Mouse (Mus musculus): Measurements from ENCODE around the gene Igsf9.

Gene Igsf9

GRCm38 (mm10) chr1:172518013-172518412 is 36.4 kb downstream of the Igsf9 start:
- DNase-seq (ENCODE audit: low read depth), result peak; percentile 26

DNA sequence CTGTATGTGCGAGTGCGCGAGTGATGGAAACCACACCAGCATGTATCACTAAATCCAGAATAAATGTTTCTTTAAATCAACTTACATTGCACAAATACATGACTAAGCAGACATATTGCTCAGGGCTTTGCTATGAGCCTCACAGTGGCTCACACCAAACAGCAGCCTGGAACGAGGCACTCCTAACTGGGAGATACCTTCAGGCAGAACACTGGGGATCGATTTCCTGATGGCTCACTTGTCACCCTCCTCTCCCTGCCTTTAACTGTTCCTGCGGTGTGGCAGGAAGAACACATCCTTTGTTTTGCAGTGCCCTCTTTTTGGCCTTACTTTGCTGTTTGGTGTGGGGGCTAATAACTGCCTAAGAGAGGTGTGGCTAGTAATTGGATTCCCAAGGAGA is 38.1 kb downstream of the Igsf9 start:
- no peak for DNase-seq (ENCODE audit: low read depth)

- no peak for DNase-seq (ENCODE audit: low read depth)
Observed at GRCm38 (mm10) chr1:172520576-172521440, 39.2 kb downstream of the Igsf9 start, which contains the start of gene Cfap45. Gene Cfap45 (plus strand): TSS chr1:172520801.

- no peak for DNase-seq (ENCODE audit: low read depth)
Observed at GRCm38 (mm10) chr1:172522524-172522923, 40.9 kb downstream of the Igsf9 start.

DNA sequence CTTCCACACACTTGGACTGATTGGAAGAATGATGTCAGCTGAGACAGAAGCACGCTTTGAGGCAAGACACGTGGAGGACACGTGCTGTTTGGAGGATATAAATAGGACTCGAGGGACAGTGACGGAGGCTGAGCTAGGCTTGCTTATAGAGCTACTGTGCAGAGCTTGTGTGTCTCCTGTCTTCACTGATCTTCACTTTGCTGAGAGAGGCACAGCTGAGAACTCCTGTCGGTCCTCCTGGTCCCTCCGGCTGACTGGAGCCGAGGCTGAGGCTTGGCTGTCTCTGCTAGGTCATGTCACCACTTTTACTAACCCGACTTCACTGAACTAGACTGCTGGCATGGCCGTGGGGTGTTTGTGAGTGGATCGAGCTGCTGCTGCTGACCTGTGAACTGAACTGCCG is 42.1 kb downstream of the Igsf9 start:
- DNase-seq (ENCODE audit: low read depth), result no peak

DNA sequence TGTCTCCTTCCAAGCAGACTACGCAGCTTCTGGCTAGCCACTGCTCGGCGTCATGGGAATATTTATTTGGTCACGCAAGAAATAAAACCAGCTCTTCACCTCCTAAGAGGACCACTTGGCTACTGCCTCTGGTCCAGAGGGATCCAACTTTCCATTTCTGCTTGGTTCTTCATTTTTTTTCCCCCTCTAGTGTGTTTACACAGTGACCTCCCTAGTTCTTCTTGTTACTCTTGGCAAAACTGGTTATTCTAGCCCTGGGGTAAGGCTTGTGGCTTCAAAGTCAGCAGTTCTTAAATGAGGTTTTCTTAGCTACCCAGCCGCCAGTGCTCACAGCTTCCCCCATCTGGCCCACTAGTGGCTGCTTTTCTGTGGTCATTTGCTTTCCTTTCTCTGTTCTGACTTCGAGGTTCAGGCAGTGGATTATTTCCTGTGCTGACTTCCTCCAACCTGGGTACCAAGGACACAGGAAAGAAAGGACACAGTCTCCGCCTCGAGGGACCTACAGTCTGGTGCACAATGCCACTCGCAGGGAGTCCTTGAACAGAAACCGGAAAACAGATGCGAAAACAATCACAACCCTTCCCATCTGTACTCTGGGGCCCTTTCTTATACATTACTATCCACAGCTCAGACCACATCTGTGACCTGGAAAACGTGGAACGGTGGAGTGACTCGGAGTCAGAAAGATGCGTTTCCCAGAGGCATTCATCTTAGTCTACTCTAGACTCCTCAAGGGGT is 43.6 kb downstream of the Igsf9 start:
- DNase-seq (ENCODE audit: low read depth), result peak; percentile 99

DNA sequence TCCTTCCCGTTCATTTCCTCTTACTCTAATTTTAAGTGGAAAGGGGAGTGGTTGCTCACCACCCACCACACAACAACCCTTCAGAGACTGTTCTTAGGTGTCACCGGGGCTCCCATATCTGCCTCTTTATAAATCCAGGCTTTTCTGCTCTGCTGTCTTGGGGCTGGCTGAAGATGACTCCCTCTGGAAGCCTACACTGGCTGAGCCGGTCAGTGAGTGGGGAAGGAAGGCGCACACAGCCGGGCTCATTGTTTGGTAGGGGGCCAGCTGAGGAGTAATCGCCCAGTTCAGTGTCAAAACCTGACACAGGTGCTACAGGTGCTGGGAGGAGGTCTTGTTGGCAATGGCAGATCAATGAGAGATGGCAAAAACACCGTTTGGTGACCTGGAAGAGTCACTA is 44.4 kb downstream of the Igsf9 start:
- DNase-seq (ENCODE audit: low read depth), result no peak

DNA sequence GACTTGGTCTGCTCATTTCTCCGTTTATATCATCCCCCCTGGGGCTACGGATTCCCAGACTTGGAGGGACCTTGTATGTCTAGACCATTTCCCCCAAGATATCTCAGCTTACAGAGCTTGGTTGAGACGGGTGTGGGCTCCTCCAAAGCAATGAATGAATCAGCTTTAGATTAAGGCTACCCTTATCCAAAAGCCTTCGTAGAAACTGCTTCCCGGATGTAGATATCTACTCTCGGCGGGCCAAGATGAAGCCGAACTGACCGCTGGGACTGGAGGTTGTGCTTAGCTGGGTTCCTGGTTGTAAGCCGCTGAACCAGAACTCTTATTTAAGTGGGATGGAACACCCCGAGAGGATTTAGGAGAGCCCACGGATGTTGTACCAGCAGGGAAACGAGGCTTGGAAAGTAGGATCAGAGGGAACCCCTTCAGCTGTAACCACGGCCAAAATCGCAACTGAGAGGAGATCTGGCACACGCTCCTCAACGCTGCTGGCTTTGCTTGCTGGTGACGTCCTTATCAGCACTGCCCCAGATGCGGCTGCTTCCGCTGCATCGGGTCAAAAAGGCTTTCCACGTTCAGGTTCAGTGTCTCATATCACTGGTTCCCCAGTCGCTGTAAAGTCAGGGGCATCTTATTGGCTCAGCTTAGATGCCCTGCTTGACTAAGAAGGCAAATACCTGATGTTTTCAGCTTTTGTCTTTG is 44.9 kb downstream of the Igsf9 start:
- peak; percentile 97 for DNase-seq (ENCODE audit: low read depth)

GRCm38 (mm10) chr1:172527431-172527830 is 45.8 kb downstream of the Igsf9 start:
- no peak for DNase-seq (ENCODE audit: low read depth)

GRCm38 (mm10) chr1:172528701-172529100 is 47.1 kb downstream of the Igsf9 start:
- peak; percentile 94 for DNase-seq (ENCODE audit: low read depth)

- DNase-seq (ENCODE audit: low read depth), result peak; percentile 89
Observed at GRCm38 (mm10) chr1:172530544-172531220, 49.1 kb downstream of the Igsf9 start.

DNA sequence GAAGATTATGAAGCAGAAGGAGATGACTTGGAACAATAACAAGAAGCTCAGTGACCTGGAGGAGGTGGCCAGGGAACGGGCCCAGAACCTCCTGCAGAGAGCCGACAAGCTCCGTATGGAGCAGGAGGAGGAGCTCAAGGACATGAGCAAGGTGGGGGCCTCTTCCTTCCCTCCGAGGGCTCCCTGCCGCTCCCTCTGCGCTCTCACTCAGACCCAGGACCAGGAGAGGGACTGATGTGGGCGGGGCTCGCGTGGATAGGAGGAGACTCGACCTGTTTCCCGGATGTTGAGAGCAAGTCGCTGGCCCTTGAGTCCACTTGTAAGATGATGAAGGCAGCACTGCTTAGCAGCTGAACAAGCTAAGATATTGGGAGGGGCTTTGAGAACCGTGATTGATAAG is 51.0 kb downstream of the Igsf9 start:
- DNase-seq (ENCODE audit: low read depth), result no peak

- DNase-seq (ENCODE audit: low read depth), result no peak
Observed at GRCm38 (mm10) chr1:172535116-172535515, 53.5 kb downstream of the Igsf9 start.

- DNase-seq (ENCODE audit: low read depth), result no peak
Observed at GRCm38 (mm10) chr1:172539827-172540226, 58.2 kb downstream of the Igsf9 start.

GRCm38 (mm10) chr1:172540283-172540820 is 58.8 kb downstream of the Igsf9 start:
- no peak for DNase-seq (ENCODE audit: low read depth)

- DNase-seq (ENCODE audit: low read depth), result peak; percentile 43
Observed at GRCm38 (mm10) chr1:172546062-172546461, 64.5 kb downstream of the Igsf9 start.
